Mouse (Mus musculus) B cell, adult 62 days (primary cell): Measurements from ENCODE around the gene Socs1. TPM values are rescaled to one million over a fixed set of nuclear protein-coding genes. Genes with fewer than 3 reads are reported as not detected.

Experiments used
- total RNA-seq: library from RNA; stranded (reverse); gene quantifications from 4 replicates; pipeline ENCODE4 v1.2.4, GENCODE M21; 2023

Gene Socs1
- total RNA-seq: 2.7 to 3.6 TPM (median 3.1 TPM) in 4 replicates

GRCm38 (mm10) chr16:10785371-10786231, at the start of gene Socs1:
TSS of gene Socs1 (minus strand) at chr16:10785536.

GRCm38 (mm10) chr16:10812865-10813371, 27.6 kb upstream of the Socs1 start, which contains the start of gene Gm11172:
TSS of gene Gm11172 (plus strand) at chr16:10812915.

GRCm38 (mm10) chr16:10805789-10806527, 20.6 kb upstream of the Socs1 start, which contains the start of gene Prm1:
TSS of gene Prm1 (minus strand) at chr16:10805839.

GRCm38 (mm10) chr16:10796034-10796433, 10.7 kb upstream of the Socs1 start, which contains the start of gene Prm2:
TSS of gene Prm2 (minus strand) at chr16:10796134.

DNA sequence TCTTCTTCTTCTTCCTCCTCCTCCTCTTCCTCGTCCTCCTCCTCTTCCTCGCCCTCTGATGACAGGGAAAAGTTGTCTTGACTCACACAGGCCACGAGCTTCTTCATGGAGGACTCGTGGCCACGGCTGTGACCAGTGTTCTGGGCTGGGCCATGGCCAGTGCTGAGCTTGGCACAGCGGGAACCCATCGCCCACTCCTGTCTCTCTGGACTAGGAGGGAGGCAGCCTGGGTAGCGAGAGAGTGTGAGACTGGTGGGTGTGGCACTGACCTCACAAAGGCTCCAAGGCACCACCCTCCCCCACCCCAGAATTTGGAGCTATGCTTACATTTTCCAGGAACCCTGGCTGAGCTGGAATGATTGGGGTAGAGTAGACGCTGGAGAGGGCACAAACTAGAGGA, 5.4 kb upstream of the Socs1 start, which contains the start of gene Prm3:
Prm3 (minus strand) TSS at position 213 of the 400 bp plus-strand sequence.

DNA sequence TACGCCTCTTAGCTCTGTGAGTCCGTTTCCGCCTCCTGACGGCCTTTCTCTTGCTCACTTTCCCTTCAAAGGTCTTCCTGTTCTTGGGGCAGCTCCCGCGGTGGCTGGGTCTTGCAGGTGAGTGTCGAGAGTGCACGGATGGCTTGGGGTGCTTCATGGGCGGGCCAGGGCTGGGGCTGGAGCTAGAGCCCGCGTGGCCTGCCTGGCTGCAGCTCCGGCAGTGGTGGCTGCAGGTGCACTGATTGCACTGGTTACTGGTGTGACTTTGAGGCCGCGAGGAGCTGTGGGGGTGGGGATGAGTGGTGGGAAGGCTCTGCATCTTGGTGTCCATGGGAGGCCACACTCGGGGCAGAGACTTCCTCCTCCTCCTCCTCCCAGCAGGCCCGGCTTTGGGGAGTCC, 2.9 kb upstream of the Socs1 start, which contains the start of gene Tnp2:
Tnp2 (minus strand) TSS at position 390 of the 400 bp plus-strand sequence.

Other genes starting within 250 kb of the Socs1 start
- 14.5 to 17.7 TPM (median 15.9 TPM) in 4 replicates for gene Dexi, start 242.5 kb downstream of the Socs1 start, total RNA-seq
- gene Clec16a, start 240.2 kb downstream of the Socs1 start, total RNA-seq: 32.3 to 40.9 TPM (median 34.9 TPM) in 4 replicates
- gene Tnp2, start 3.1 kb upstream of the Socs1 start, total RNA-seq: not detected in 4 replicates
- gene Prm3, start 5.4 kb upstream of the Socs1 start, total RNA-seq: not detected in 4 replicates
- not detected in 4 replicates for gene Prm2, start 10.6 kb upstream of the Socs1 start, total RNA-seq
- not detected in 4 replicates for gene Prm1, start 20.3 kb upstream of the Socs1 start, total RNA-seq
- not detected in 4 replicates for gene Gm11172, start 27.4 kb upstream of the Socs1 start, total RNA-seq
- gene Rmi2, start 49.5 kb upstream of the Socs1 start, total RNA-seq: 0.54 to 0.85 TPM (median 0.71 TPM) in 4 replicates